Comparison of ENCODE assay signal across 8 mouse cellular contexts in genomic region chr7:45509181-45509882, GRCm38 (mm10). TPM values are rescaled to one million over a fixed set of nuclear protein-coding genes. Genes with fewer than 3 reads are reported as not detected.
DNase-seq lines count a peak whose midpoint lies in the region; ATAC-seq and TF ChIP-seq lines count a peak whose summit lies in the region.

No protein-coding gene starts in this region.

- 48% methylated on average over 19 of the region's 19 CpGs for WGBS in hindbrain, embryonic 11.5 days

- H3K27me3 ChIP-seq in Patski = no peaks in the 10 kb centered on the region
- H3K27me3 ChIP-seq in hindbrain, embryonic 11.5 days (ENCODE audit: control insufficient read depth, insufficient read depth, low read length) = no peaks in the 10 kb centered on the region

- no peak overlapping the region for H3K27ac ChIP-seq in hindbrain, embryonic 11.5 days (ENCODE audit: low read depth, low read length)

- no peaks in the 10 kb centered on the region for H3K9me3 ChIP-seq in hindbrain, embryonic 11.5 days (ENCODE audit: control insufficient read depth, low read length)

- no peaks in the 10 kb centered on the region for H3K36me3 ChIP-seq in hindbrain, embryonic 11.5 days (ENCODE audit: control insufficient read depth, insufficient read depth, low read length)

- POLR2A ChIA-PET in Patski (lab: Charles Lee) = interaction anchor here (1.4 kb wide), 1 partner anchor 16 kb away, joined by 5 read pairs; no protein-coding TSS in a partner anchor

- ATAC-seq in Patski = peak; percentile 14
- 0 out of 2 replicates have a peak, but pooled peaks have one; percentile 4 for ATAC-seq in hindbrain, embryonic 11.5 days (ENCODE audit: low FRiP score)
- ATAC-seq in megakaryocyte-erythroid progenitor cell, adult 5-6 weeks (replicated peaks; ENCODE audit: low FRiP score, low TSS enrichment, poor library complexity, severe bottlenecking) = peak; percentile 32

- peak overlapping the region; percentile 67 for H3K4me3 ChIP-seq in hindbrain, embryonic 11.5 days (ENCODE audit: low read depth, low read length)

- no peak for TF ChIP-seq CTCF in Patski (IDR thresholded peaks at IDR 0.05)

- peaks cover 4% of the 10 kb centered on the region for H3K4me1 ChIP-seq in hindbrain, embryonic 11.5 days (replicated peaks; ENCODE audit: control insufficient read depth, insufficient read depth, low read length)

- DNase-seq in kidney, adult 9 months = peak; percentile 26
- no peak for DNase-seq in kidney, adult 8-10 months
- no peak for DNase-seq in Patski (ENCODE audit: low read depth, low spot score)
- no peak for DNase-seq in hindbrain, embryonic 11.5 days (ENCODE audit: low spot score)
- no peak for DNase-seq in left cerebral cortex, adult 9 months (ENCODE audit: low spot score in 2 of 2)
- no peak for DNase-seq in right cerebral cortex, adult 18-20 months
- no peak for DNase-seq in cerebellum, adult 9-10 months

- peak overlapping the region; percentile 78 for H3K4me2 ChIP-seq in hindbrain, embryonic 11.5 days (replicated peaks; ENCODE audit: low read depth, low read length)

- H3K9ac ChIP-seq in hindbrain, embryonic 11.5 days (ENCODE audit: low read depth, low read length) = peak overlapping the region; percentile 83

- CTCF ChIA-PET in Patski (lab: Charles Lee) = interaction anchor here (0.7 to 1.1 kb wide), 2 partner anchors 32 to 38 kb away, joined by 3 read pairs; no protein-coding TSS in a partner anchor

- in situ Hi-C loops in Patski (cut with MboI; ENCODE audit: low pct_unique_long_range_greater_than_20kb) = no loop called here

RNA-seq across cellular contexts. Expression of gene Nucb1, which starts 0.9 kb away (rescaled TPM):
- polyA plus RNA-seq in Patski (2021) = 506 TPM
- 88.6 and 92.7 TPM in 2 replicates for polyA plus RNA-seq in hindbrain, embryonic 11.5 days (2014; fragmentation: Nextera tagmentation; extraction: Ambion mirVana)
- total RNA-seq in megakaryocyte-erythroid progenitor cell, adult 5-6 weeks (2014; fragmentation: Nextera tagmentation) = 100 and 140 TPM in 2 replicates
- total RNA-seq in megakaryocyte-erythroid progenitor cell, adult 5-6 weeks (2017) = 285 and 323 TPM in 2 replicates

RNA-seq across cellular contexts. Expression of gene Ppp1r15a, which starts 16.7 kb away (rescaled TPM):
- 123 TPM for polyA plus RNA-seq in Patski (2021)
- 15.1 and 15.7 TPM in 2 replicates for polyA plus RNA-seq in hindbrain, embryonic 11.5 days (2014; fragmentation: Nextera tagmentation; extraction: Ambion mirVana)
- total RNA-seq in megakaryocyte-erythroid progenitor cell, adult 5-6 weeks (2014; fragmentation: Nextera tagmentation) = 35.5 and 79.3 TPM in 2 replicates
- 161 and 186 TPM in 2 replicates for total RNA-seq in megakaryocyte-erythroid progenitor cell, adult 5-6 weeks (2017)

RNA-seq across cellular contexts. Expression of gene Plekha4, which starts 16.8 kb away (rescaled TPM):
- 2.2 TPM for polyA plus RNA-seq in Patski (2021)
- polyA plus RNA-seq in hindbrain, embryonic 11.5 days (2014; fragmentation: Nextera tagmentation; extraction: Ambion mirVana) = 2.1 and 2.3 TPM in 2 replicates
- total RNA-seq in megakaryocyte-erythroid progenitor cell, adult 5-6 weeks (2014; fragmentation: Nextera tagmentation) = 0.27 TPM in 1 of 2 replicates, not detected in the other
- not detected in 2 replicates for total RNA-seq in megakaryocyte-erythroid progenitor cell, adult 5-6 weeks (2017)

RNA-seq across cellular contexts. Expression of gene Dhdh, which starts 20.7 kb away (rescaled TPM):
- 0.06 TPM for polyA plus RNA-seq in Patski (2021)
- 2.9 and 4.1 TPM in 2 replicates for polyA plus RNA-seq in hindbrain, embryonic 11.5 days (2014; fragmentation: Nextera tagmentation; extraction: Ambion mirVana)
- 1.9 and 2.5 TPM in 2 replicates for total RNA-seq in megakaryocyte-erythroid progenitor cell, adult 5-6 weeks (2014; fragmentation: Nextera tagmentation)
- total RNA-seq in megakaryocyte-erythroid progenitor cell, adult 5-6 weeks (2017) = 1.8 and 3.5 TPM in 2 replicates

RNA-seq across cellular contexts. Expression of gene Gm45808, which starts 22.7 kb away (rescaled TPM):
- not detected for polyA plus RNA-seq in Patski (2021)
- not detected in 2 replicates for polyA plus RNA-seq in hindbrain, embryonic 11.5 days (2014; fragmentation: Nextera tagmentation; extraction: Ambion mirVana)
- total RNA-seq in megakaryocyte-erythroid progenitor cell, adult 5-6 weeks (2014; fragmentation: Nextera tagmentation) = not detected in 2 replicates
- total RNA-seq in megakaryocyte-erythroid progenitor cell, adult 5-6 weeks (2017) = not detected in 2 replicates
